ENCODE assay signal across 8 mouse cellular contexts in the genomic region with DNA sequence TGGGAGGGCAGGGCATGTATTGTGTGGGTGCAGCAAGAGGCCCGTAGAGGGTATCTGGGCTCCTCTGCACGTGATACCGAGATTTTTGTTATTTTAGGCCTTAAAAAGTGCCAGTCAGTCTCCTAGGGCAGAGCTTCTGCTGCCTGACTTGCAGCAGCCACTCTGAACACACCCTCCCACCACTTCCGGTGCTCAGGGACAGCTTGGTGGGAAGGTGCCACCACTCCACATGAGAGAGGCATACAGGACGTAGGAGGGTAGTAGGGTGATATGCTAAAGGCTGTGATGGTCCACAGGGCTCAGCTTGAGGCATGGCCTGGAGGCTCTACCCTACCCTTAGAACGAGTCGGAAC. TPM values are rescaled to one million over a fixed set of nuclear protein-coding genes. Genes with fewer than 3 reads are reported as not detected.
A peak's percentile ranks its signal among the peaks of the same experiment; 100 is the strongest.
DNase-seq lines count a peak whose midpoint lies in the region; ATAC-seq and TF ChIP-seq lines count a peak whose summit lies in the region.

No protein-coding gene starts in this region.

- no peaks in the 10 kb centered on the region for H3K36me3 ChIP-seq in embryonic facial prominence, embryonic 12.5 days
- peaks cover 3% of the 10 kb centered on the region; the same call in 1 of the 2 replicates for H3K36me3 ChIP-seq in hindbrain, postnatal 0 days (ENCODE audit: insufficient read depth, low read length)
- H3K36me3 ChIP-seq in lung, embryonic 14.5 days (ENCODE audit: insufficient read depth): no peaks in the 10 kb centered on the region

- ATAC-seq in embryonic facial prominence, embryonic 12.5 days (ENCODE audit: insufficient number of reproducible peaks, insufficient read depth, low FRiP score, low TSS enrichment): no peak
- ATAC-seq in hindbrain, postnatal 0 days: peak; percentile 30
- ATAC-seq in lung, embryonic 14.5 days (ENCODE audit: insufficient read depth): no peak
- ATAC-seq in neutrophil, adult 5-6 weeks (ENCODE audit: extremely low read depth, insufficient number of reproducible peaks, low FRiP score, poor library complexity, severe bottlenecking): peak; percentile 34; the same call in 1 of the 2 replicates

- DNase-seq in layer of hippocampus, adult 2 months (ENCODE audit: low spot score in 2 of 2): peak; percentile 67 to 68
- no peak for DNase-seq in layer of hippocampus, postnatal 10 days (ENCODE audit: low spot score in 2 of 2)
- peak; percentile 46 for DNase-seq in hindbrain, postnatal 0 days (ENCODE audit: low spot score)
- peak; percentile 39 for DNase-seq in lung, embryonic 14.5 days
- DNase-seq in urinary bladder, adult 18-20 months (ENCODE audit: low spot score in 2 of 2): no peak
- DNase-seq in gastrocnemius, adult 8-10 months (ENCODE audit: low spot score in 2 of 2): no peak

- peaks cover 16% of the 10 kb centered on the region for H3K4me1 ChIP-seq in embryonic facial prominence, embryonic 12.5 days
- H3K4me1 ChIP-seq in hindbrain, postnatal 0 days (ENCODE audit: insufficient read depth, low read length): peaks cover 23% of the 10 kb centered on the region
- H3K4me1 ChIP-seq in lung, embryonic 14.5 days (ENCODE audit: insufficient read depth): 0 out of 2 replicates have a peak, but pooled peaks cover 3% of the 10 kb centered on the region

- no peaks in the 10 kb centered on the region for H3K27me3 ChIP-seq in embryonic facial prominence, embryonic 12.5 days
- no peaks in the 10 kb centered on the region for H3K27me3 ChIP-seq in hindbrain, postnatal 0 days (ENCODE audit: insufficient read depth, low read length)
- no peaks in the 10 kb centered on the region for H3K27me3 ChIP-seq in lung, embryonic 14.5 days (ENCODE audit: insufficient read depth, low read length)

- H3K4me3 ChIP-seq in layer of hippocampus, adult 2 months: peak overlapping the region; percentile 82
- peak overlapping the region; percentile 71 for H3K4me3 ChIP-seq in embryonic facial prominence, embryonic 12.5 days
- H3K4me3 ChIP-seq in hindbrain, postnatal 0 days (ENCODE audit: low read length): peak overlapping the region; percentile 57
- peak overlapping the region; percentile 64 for H3K4me3 ChIP-seq in lung, embryonic 14.5 days (ENCODE audit: low read depth, low read length)

- peak overlapping the region; percentile 99 for H3K27ac ChIP-seq in layer of hippocampus, adult 2 months
- H3K27ac ChIP-seq in embryonic facial prominence, embryonic 12.5 days: no peak overlapping the region
- peak overlapping the region; percentile 80 for H3K27ac ChIP-seq in hindbrain, postnatal 0 days
- no peak overlapping the region for H3K27ac ChIP-seq in lung, embryonic 14.5 days (ENCODE audit: low read depth)

- 30% methylated on average over 7 of the region's 7 CpGs for WGBS in embryonic facial prominence, embryonic 12.5 days
- 18% methylated on average over 7 of the region's 7 CpGs for WGBS in hindbrain, postnatal 0 days
- 28% methylated on average over 7 of the region's 7 CpGs for WGBS in lung, embryonic 14.5 days

- no peak for TF ChIP-seq CTCF in layer of hippocampus, adult 2 months (conservative IDR thresholded peaks at IDR 0.05)
- TF ChIP-seq CTCF in hindbrain, postnatal 0 days (IDR thresholded peaks at IDR 0.05; ENCODE audit: low read depth): no peak
- TF ChIP-seq CTCF in lung, embryonic 14.5 days (IDR thresholded peaks at IDR 0.05; ENCODE audit: low read depth): no peak

- H3K9ac ChIP-seq in embryonic facial prominence, embryonic 12.5 days: peak overlapping the region; percentile 74
- peak overlapping the region; percentile 74 for H3K9ac ChIP-seq in hindbrain, postnatal 0 days (replicated peaks; ENCODE audit: low read length)
- H3K9ac ChIP-seq in lung, embryonic 14.5 days: peak overlapping the region; percentile 57

- peak overlapping the region; percentile 74 for H3K4me2 ChIP-seq in embryonic facial prominence, embryonic 12.5 days (replicated peaks)
- peak overlapping the region; percentile 81 for H3K4me2 ChIP-seq in hindbrain, postnatal 0 days (ENCODE audit: low read depth, low read length)
- H3K4me2 ChIP-seq in lung, embryonic 14.5 days: peak overlapping the region; percentile 93

- no peaks in the 10 kb centered on the region for H3K9me3 ChIP-seq in embryonic facial prominence, embryonic 12.5 days
- H3K9me3 ChIP-seq in hindbrain, postnatal 0 days (ENCODE audit: low read length): no peaks in the 10 kb centered on the region
- no peaks in the 10 kb centered on the region for H3K9me3 ChIP-seq in lung, embryonic 14.5 days (ENCODE audit: low read depth, low read length)

RNA-seq across cellular contexts. Expression of a gene that starts 40.6 kb away (rescaled TPM):
- 100 to 1,000 TPM; 223 to 226 TPM for total RNA-seq in layer of hippocampus, adult 2 months (2021)
- total RNA-seq in layer of hippocampus, postnatal 10 days (2021): 100 to 1,000 TPM; 203 to 226 TPM
- polyA plus RNA-seq in embryonic facial prominence, embryonic 12.5 days (2016; fragmentation: Nextera tagmentation; extraction: Ambion mirVana): 132 and 140 TPM in 2 replicates
- total RNA-seq in hindbrain, postnatal 0 days (2014; rRNA removed): 367 and 457 TPM in 2 replicates
- 81.5 and 90.6 TPM in 2 replicates for polyA plus RNA-seq in hindbrain, postnatal 0 days (2015; fragmentation: Nextera tagmentation; extraction: Ambion mirVana)
- polyA plus RNA-seq in lung, embryonic 14.5 days (2014; fragmentation: Nextera tagmentation; extraction: Ambion mirVana): 76.9 and 86.0 TPM in 2 replicates
- total RNA-seq in neutrophil, adult 5-6 weeks (2017): 137 and 149 TPM in 2 replicates
- 10 to 100 TPM; 18.7 to 27.5 (median 21.0) TPM for total RNA-seq in gastrocnemius, adult 8-10 months (2022)

RNA-seq across cellular contexts. Expression of a gene that starts 47.5 kb away (rescaled TPM):
- total RNA-seq in layer of hippocampus, adult 2 months (2021): 100 to 1,000 TPM; 189 to 208 TPM
- 100 to 1,000 TPM; 185 to 198 TPM for total RNA-seq in layer of hippocampus, postnatal 10 days (2021)
- polyA plus RNA-seq in embryonic facial prominence, embryonic 12.5 days (2016; fragmentation: Nextera tagmentation; extraction: Ambion mirVana): 17.4 and 20.7 TPM in 2 replicates
- total RNA-seq in hindbrain, postnatal 0 days (2014; rRNA removed): 98.6 and 117 TPM in 2 replicates
- polyA plus RNA-seq in hindbrain, postnatal 0 days (2015; fragmentation: Nextera tagmentation; extraction: Ambion mirVana): 104 and 107 TPM in 2 replicates
- 26.8 and 27.9 TPM in 2 replicates for polyA plus RNA-seq in lung, embryonic 14.5 days (2014; fragmentation: Nextera tagmentation; extraction: Ambion mirVana)
- total RNA-seq in neutrophil, adult 5-6 weeks (2017): 27.1 and 28.2 TPM in 2 replicates
- 10 to 100 TPM; 61.3 to 67.2 (median 62.5) TPM for total RNA-seq in gastrocnemius, adult 8-10 months (2022)

Comparison
In these comparisons a context has a peak if more than half of its experiments do, and no peak if none do; other contexts are left out.
1. DNase-seq: peak in layer of hippocampus, adult 2 months (2 of 2), hindbrain, postnatal 0 days (single experiment) and lung, embryonic 14.5 days (single experiment); none in layer of hippocampus, postnatal 10 days (0 of 2), urinary bladder, adult 18-20 months (0 of 2) and gastrocnemius, adult 8-10 months (0 of 2).
2. H3K27ac ChIP-seq: peak in layer of hippocampus, adult 2 months (single experiment) and hindbrain, postnatal 0 days (single experiment); none in embryonic facial prominence, embryonic 12.5 days (single experiment) and lung, embryonic 14.5 days (single experiment).
3. ATAC-seq: peak in hindbrain, postnatal 0 days (single experiment) and neutrophil, adult 5-6 weeks (single experiment); none in embryonic facial prominence, embryonic 12.5 days (single experiment) and lung, embryonic 14.5 days (single experiment).
4. Peak in every context shown above with its lines, with median percentiles within 50 percentile points of each other: H3K4me3 ChIP-seq, H3K4me2 ChIP-seq and H3K9ac ChIP-seq.